Mouse (Mus musculus): ENCODE results near the gene Gm11127. TPM values are rescaled to one million over a fixed set of nuclear protein-coding genes. Genes with fewer than 3 reads are reported as not detected.

The Gm11127 gene
- total and polyA plus RNA-seq, 2 experiments from 2014 or later, result 0.12 TPM; not detected in 1

GRCm38 (mm10) chr17:36025901-36026300, 32.3 kb downstream of the Gm11127 start:
- Histone ChIP-seq H3K4me2 (ENCODE audit: low read depth, low read length, poor library complexity, severe bottlenecking) (no peak overlapping the region), H3K4me3 (ENCODE audit: low read depth, low read length) (no peak overlapping the region), H3K4me1 (ENCODE audit: insufficient read depth, low read length) (no peaks in the 10 kb centered on the region), H3K27me3 (ENCODE audit: insufficient read depth, low read length) (no peaks in the 10 kb centered on the region), H3K36me3 (ENCODE audit: insufficient read depth, low read length) (no peaks in the 10 kb centered on the region), H3K9ac (replicated peaks; ENCODE audit: low read length, poor library complexity, severe bottlenecking) (no peak overlapping the region), H3K27ac (ENCODE audit: low read depth, low read length) (no peak overlapping the region), H3K9me3 (ENCODE audit: low read length) (no peaks in the 10 kb centered on the region)
- DNase-seq (ENCODE audit: low spot score) (no peak), ATAC-seq (ENCODE audit: low FRiP score) (no peak)
- 83% methylated on average over 4 of the region's 4 CpGs for WGBS
- no peak for TF ChIP-seq CTCF (IDR thresholded peaks at IDR 0.05)

- ATAC-seq (ENCODE audit: low FRiP score), result no peak
- WGBS, result 54% methylated on average over 5 of the region's 5 CpGs
- Histone ChIP-seq H3K36me3 (ENCODE audit: insufficient read depth, low read length) (no peaks in the 10 kb centered on the region), H3K4me1 (ENCODE audit: insufficient read depth, low read length) (no peaks in the 10 kb centered on the region), H3K9ac (replicated peaks; ENCODE audit: low read length, poor library complexity, severe bottlenecking) (no peak overlapping the region), H3K9me3 (ENCODE audit: low read length) (no peaks in the 10 kb centered on the region), H3K4me3 (ENCODE audit: low read depth, low read length) (no peak overlapping the region), H3K27ac (ENCODE audit: low read depth, low read length) (no peak overlapping the region), H3K27me3 (ENCODE audit: insufficient read depth, low read length) (no peaks in the 10 kb centered on the region), H3K4me2 (ENCODE audit: low read depth, low read length, poor library complexity, severe bottlenecking) (no peak overlapping the region)
- no peak for DNase-seq (ENCODE audit: low spot score)
- TF ChIP-seq CTCF (IDR thresholded peaks at IDR 0.05), result no peak
Observed at GRCm38 (mm10) chr17:36025197-36025596, 33.0 kb downstream of the Gm11127 start.

GRCm38 (mm10) chr17:36023710-36024654, 34.2 kb downstream of the Gm11127 start:
- no peak overlapping the region for H3K4me3 ChIP-seq (ENCODE audit: low read depth, low read length)
- 67% methylated on average over 9 of the region's 9 CpGs for WGBS
- no peak overlapping the region for H3K27ac ChIP-seq (ENCODE audit: low read depth, low read length)

GRCm38 (mm10) chr17:36022922-36023321, 35.2 kb downstream of the Gm11127 start:
- Histone ChIP-seq H3K27me3 (ENCODE audit: insufficient read depth, low read length) (no peaks in the 10 kb centered on the region), H3K4me1 (ENCODE audit: insufficient read depth, low read length) (no peaks in the 10 kb centered on the region), H3K9me3 (ENCODE audit: low read length) (no peaks in the 10 kb centered on the region), H3K27ac (ENCODE audit: low read depth, low read length) (no peak overlapping the region), H3K4me2 (ENCODE audit: low read depth, low read length, poor library complexity, severe bottlenecking) (no peak overlapping the region), H3K9ac (replicated peaks; ENCODE audit: low read length, poor library complexity, severe bottlenecking) (no peak overlapping the region), H3K36me3 (ENCODE audit: insufficient read depth, low read length) (no peaks in the 10 kb centered on the region), H3K4me3 (ENCODE audit: low read depth, low read length) (no peak overlapping the region)
- ATAC-seq (ENCODE audit: low FRiP score), result no peak
- 93% methylated on average over 6 of the region's 6 CpGs for WGBS
- TF ChIP-seq CTCF (IDR thresholded peaks at IDR 0.05), result no peak
- DNase-seq (ENCODE audit: low spot score), result no peak

More at GRCm38 (mm10) chr17:36023710-36024654, 34.2 kb downstream of the Gm11127 start:
- Histone ChIP-seq H3K36me3 (ENCODE audit: insufficient read depth, low read length) (no peaks in the 10 kb centered on the region), H3K27me3 (ENCODE audit: insufficient read depth, low read length) (no peaks in the 10 kb centered on the region), H3K9me3 (ENCODE audit: low read length) (no peaks in the 10 kb centered on the region), H3K9ac (replicated peaks; ENCODE audit: low read length, poor library complexity, severe bottlenecking) (no peak overlapping the region), H3K4me1 (ENCODE audit: insufficient read depth, low read length) (no peaks in the 10 kb centered on the region), H3K4me2 (ENCODE audit: low read depth, low read length, poor library complexity, severe bottlenecking) (no peak overlapping the region)
- TF ChIP-seq CTCF (IDR thresholded peaks at IDR 0.05), result no peak
- ATAC-seq (ENCODE audit: low FRiP score), result no peak
- DNase-seq (ENCODE audit: low spot score), result no peak

GRCm38 (mm10) chr17:36022098-36022497, 36.1 kb downstream of the Gm11127 start:
- no peak overlapping the region for H3K9ac ChIP-seq (replicated peaks; ENCODE audit: low read length, poor library complexity, severe bottlenecking)
- H3K36me3 ChIP-seq (ENCODE audit: insufficient read depth, low read length), result no peaks in the 10 kb centered on the region
- H3K27me3 ChIP-seq (ENCODE audit: insufficient read depth, low read length), result no peaks in the 10 kb centered on the region
- no peaks in the 10 kb centered on the region for H3K9me3 ChIP-seq (ENCODE audit: low read length)
- no peaks in the 10 kb centered on the region for H3K4me1 ChIP-seq (ENCODE audit: insufficient read depth, low read length)
- H3K4me3 ChIP-seq (ENCODE audit: low read depth, low read length), result no peak overlapping the region
- no peak for DNase-seq (ENCODE audit: low spot score)
- no peak overlapping the region for H3K4me2 ChIP-seq (ENCODE audit: low read depth, low read length, poor library complexity, severe bottlenecking)
- TF ChIP-seq CTCF (IDR thresholded peaks at IDR 0.05), result no peak
- WGBS, result 94% methylated on average over 9 of the region's 9 CpGs
- no peak for ATAC-seq (ENCODE audit: low FRiP score)
- H3K27ac ChIP-seq (ENCODE audit: low read depth, low read length), result no peak overlapping the region

- Histone ChIP-seq H3K27me3 (ENCODE audit: insufficient read depth, low read length) (no peaks in the 10 kb centered on the region), H3K4me3 (ENCODE audit: low read depth, low read length) (no peak overlapping the region), H3K9me3 (ENCODE audit: low read length) (no peaks in the 10 kb centered on the region), H3K27ac (ENCODE audit: low read depth, low read length) (no peak overlapping the region), H3K36me3 (ENCODE audit: insufficient read depth, low read length) (no peaks in the 10 kb centered on the region), H3K9ac (replicated peaks; ENCODE audit: low read length, poor library complexity, severe bottlenecking) (no peak overlapping the region), H3K4me1 (ENCODE audit: insufficient read depth, low read length) (no peaks in the 10 kb centered on the region), H3K4me2 (ENCODE audit: low read depth, low read length, poor library complexity, severe bottlenecking) (no peak overlapping the region)
- DNase-seq (ENCODE audit: low spot score), result no peak
- WGBS, result 88% methylated on average over 1 of the region's 1 CpGs
- ATAC-seq (ENCODE audit: low FRiP score), result no peak
- no peak for TF ChIP-seq CTCF (IDR thresholded peaks at IDR 0.05)
Observed at GRCm38 (mm10) chr17:36021309-36021708, 36.9 kb downstream of the Gm11127 start.

Data from midbrain, postnatal 0 days (tissue).